Mouse (Mus musculus) left cerebral cortex, adult 2 months (tissue): ENCODE data around the gene Hmg20a. TPM values are rescaled to one million over a fixed set of nuclear protein-coding genes. Genes with fewer than 3 reads are reported as not detected.

Source experiments
- DNase-seq, 2 experiments: peaks; one replicate each; pipeline ENCODE4 v3.0.0; 2021 to 2022; ENCODE audit warnings: low spot score in 2 of 2, mixed read lengths in 1 of 2; ENCODE audit errors: extremely low spot score in 1 of 2
- H3K27ac ChIP-seq: fragments of 200-600 bp; 2 replicates; pipeline ENCODE4 v1.8.1; 2022
- H3K4me3 ChIP-seq: fragments of 200-600 bp; 2 replicates; pipeline ENCODE4 v1.8.1; 2022
- CTCF ChIP-seq: fragments of 200-600 bp; IDR thresholded peaks from 2 replicates; pipeline ENCODE4 v1.8.1; 2022; ENCODE audit warnings: antibody characterized with exemption, mild to moderate bottlenecking, moderate library complexity
- intact Hi-C: fragments of 180-260 bp; cut with DNase I; formaldehyde crosslinking; loops from one replicate; pipeline ENCODE4 v1.15.1; 2025
- total RNA-seq, 2 experiments: library from RNA; stranded (reverse); gene quantifications; 2 replicates each; pipeline ENCODE4 v1.2.3; 2021

Gene Hmg20a
- total RNA-seq, 2 experiments from 2014 or later, result 66.1 to 70.1 TPM

DNA sequence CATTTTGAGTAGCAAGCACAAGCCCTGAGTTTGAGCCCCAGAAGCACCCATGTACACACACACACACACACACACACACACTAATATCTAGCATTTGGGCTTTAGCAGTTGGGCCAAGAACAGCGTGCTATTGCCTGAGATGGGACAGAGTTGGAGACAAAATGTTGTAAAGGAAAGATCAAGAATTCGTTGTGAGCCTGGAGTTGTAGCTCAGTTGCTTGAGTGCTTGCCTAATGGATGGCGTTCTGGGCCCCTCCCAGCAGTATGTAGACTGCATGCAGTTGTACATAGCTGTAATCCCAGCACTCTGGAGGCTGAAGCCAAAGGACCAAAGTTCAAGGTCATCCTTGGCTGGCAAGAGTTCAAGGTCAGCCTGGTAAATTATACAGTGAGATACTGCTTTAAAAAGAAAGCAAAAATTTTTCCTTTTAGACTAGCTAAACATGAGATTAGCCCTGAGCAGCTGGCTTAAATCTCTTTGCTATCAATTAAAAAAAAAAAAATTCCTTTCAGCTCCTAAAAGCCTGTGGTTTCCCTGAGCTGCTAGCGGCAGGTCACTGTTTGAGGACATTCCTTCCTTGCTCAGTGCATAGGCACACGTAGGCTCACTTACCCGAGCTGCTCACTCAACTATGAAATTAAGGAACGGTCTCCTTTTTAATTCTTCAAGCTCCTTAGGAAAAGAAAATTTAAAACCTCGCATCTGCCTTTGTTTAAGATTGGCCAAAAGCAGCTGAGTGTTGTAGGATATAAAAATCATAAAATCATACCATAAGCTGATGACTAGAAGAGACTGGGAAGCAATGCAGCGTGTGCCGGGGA is 83.5 kb downstream of the Hmg20a start:
- Histone ChIP-seq H3K4me3 (peak overlapping the region; percentile 22; the same call in 1 of the 2 replicates), H3K27ac (peak overlapping the region; percentile 70)
- DNase-seq, result no peak
- intact Hi-C loops, result no loop called here
- no peak for TF ChIP-seq CTCF

DNA sequence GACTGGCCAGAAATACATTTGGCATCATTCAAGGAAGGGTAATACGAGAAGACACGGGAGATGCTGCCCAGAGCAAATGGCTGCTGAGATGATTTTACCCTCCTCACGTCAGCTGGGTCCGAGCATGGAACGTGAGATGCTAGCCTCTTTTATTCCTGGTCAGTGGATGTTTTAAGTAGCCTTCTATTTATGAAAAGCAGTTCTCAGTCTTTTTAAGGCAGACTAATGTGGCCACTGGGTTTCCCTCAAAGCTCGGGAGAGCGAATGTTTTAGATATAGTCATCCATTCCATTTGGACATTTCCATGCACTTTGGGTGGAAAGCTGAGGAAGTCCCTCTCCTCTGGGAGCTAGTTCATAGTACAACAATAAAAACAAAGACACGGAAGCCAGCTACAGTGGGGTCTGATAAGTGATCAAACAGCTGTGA is 84.1 kb downstream of the Hmg20a start:
- intact Hi-C loops, result no loop called here
- Histone ChIP-seq H3K27ac (peak overlapping the region; percentile 70), H3K4me3 (peak overlapping the region; percentile 22; the same call in 1 of the 2 replicates)
- no peak for TF ChIP-seq CTCF
- DNase-seq, result peak in 1 of 2 experiments; percentile 16

DNA sequence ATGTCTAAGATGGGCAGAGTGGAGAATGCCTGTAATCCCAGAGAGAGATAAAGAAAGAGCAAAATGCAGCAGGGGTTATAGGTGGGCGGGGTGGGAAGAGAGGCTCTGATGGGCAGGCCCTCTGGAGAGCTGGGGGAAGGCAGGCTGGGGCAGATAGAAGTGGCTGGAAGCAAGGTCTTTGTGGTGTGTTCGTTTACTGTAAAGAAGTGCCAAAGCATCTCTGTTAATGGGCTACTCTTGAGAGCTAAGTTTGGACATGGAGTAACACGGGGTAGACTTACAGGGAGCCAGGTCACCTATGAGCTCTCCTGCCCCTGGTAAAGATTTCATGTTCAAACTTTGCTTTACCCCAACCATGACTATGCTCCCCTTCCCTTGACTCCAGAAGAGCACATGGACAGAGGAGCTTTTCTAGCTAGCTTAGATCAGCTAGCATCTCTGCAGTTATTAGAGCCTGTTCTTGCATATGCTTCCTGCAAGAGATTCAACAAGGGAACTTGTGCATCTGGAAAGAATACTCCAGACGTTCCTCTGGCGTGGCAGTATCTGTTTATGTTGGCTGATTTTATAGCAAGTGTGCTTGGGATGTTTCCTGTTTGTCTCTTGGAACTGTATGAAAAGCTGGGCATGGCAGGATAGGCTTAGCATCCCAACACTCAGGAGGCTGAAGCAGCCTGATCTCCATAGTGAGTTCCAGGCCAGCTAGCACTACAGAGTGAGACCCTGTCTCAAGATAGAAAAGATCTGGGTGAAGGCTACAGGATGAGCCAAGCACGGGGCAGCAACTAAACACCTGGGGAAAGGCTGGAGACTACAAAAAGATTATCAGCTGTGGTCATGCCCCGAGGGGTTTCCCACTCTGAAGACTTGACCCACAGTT is 85.5 kb downstream of the Hmg20a start:
- Histone ChIP-seq H3K4me3 (no peak overlapping the region), H3K27ac (no peak overlapping the region)
- no peak for DNase-seq
- no peak for TF ChIP-seq CTCF
- intact Hi-C loops, result no loop called here

DNA sequence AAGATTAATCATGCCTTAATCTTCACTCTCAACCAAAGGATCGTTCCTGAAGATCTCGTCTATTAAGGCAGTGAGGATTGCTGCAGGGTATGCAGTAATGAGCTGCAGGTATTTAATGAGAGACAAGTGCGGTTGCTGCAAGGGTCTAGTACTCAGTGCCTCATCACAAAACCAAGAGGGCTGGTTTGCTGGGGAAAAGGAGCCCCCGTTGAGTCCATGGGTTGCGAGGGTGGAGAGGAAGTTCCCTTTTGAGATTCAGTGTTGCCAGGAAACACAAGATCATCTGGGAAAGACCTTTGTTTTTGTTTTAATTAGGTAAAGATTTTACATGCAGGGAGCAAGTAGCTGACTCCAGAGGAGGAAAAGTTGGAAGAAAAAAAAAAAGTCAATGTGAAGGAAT is 86.1 kb downstream of the Hmg20a start:
- H3K27ac ChIP-seq, result no peak overlapping the region
- no peak for DNase-seq
- intact Hi-C loops, result no loop called here
- no peak overlapping the region for H3K4me3 ChIP-seq
- no peak for TF ChIP-seq CTCF

DNA sequence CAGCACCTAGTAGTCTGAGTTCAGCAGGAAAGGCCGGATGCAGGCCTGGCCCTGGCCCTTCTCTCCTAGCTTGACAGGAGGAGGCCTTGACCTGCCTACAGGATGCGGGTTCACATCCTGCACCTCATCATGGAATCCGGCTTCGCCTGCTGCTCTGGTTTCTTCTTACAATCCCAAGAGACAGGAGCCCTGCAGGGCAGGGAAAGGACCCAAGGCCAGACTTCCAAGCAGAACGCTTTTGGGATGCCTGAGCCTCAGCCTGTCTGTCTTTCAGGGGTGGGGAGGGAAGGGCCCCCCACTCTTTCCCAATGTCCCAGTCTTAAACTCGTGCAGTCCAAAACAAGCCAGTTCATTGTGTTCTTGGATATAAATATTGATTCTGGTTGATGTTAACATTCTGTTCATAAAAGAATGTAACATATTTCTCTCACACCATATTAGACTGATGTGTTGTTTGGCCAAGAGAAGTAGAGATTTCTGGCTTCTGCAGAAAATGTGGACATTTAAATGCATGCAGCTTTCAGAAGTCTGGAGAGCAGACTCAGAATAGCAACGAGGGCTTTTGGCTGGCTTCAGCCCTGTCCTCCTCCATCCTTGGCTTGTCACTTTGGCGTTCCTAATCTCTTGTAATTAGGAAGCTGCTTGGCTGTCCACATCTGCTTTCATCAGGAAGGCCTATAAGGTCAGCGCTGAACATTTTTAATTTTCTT is 86.8 kb downstream of the Hmg20a start:
- Histone ChIP-seq H3K4me3 (no peak overlapping the region), H3K27ac (peak overlapping the region; percentile 98)
- no peak for TF ChIP-seq CTCF
- intact Hi-C loops, result no loop called here
- DNase-seq, result no peak

DNA sequence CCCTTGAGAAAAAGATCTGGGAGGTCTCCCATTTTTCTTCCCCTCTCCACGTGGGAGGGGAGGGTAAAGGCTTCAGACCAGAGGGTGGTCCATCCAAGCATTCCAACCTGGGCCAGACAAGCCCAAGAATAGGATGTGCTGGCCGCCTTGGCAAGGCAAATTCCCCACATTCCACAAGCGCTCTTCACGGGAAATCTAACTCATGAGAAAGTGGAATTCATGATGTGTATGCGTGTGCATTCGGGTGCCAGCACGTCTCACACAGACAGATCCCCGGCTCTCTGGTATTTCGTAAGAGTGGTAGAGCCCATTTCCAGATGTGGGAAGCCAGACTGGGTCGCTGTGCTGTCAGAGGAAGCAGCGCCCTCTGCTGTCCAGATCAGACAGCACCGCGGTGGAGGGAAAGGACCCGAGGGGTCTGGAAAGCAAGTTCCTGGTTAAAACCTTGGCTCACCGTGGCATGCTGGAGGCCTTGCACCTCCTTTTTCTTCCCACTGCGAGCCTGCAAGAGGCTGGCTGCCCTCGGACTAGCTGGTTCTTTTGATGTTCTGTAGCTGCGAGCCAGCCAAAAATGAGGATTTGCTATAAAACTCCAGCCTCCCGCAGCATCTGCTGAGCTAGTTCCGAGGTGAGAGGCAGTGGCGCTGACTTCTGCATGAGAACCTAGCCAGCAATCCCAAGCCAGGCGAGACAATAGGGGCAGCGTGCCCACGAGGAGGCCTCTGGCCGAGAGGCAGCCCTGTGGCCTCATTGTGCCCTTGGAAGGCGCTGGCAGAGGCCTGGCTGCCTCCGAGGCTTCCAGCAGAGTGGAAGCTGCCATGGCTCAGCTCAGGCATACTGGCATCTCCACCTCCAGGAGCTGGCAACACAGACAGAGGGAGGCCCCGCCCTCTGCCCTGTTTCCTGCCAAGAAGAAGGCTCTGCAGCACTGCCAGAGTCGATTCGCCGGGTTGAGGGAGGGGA is 87.7 kb downstream of the Hmg20a start:
- intact Hi-C loops, result loop anchor here (1.0 to 2.0 kb wide), 5 partner anchors 45 to 293 kb away; partner anchors contain the start of genes Hmg20a and Peak1
- peak; percentile 96 for TF ChIP-seq CTCF
- peak overlapping the region; percentile 43 for H3K4me3 ChIP-seq
- peak overlapping the region; percentile 98 for H3K27ac ChIP-seq
- DNase-seq, result peak; percentile 88 to 91

DNA sequence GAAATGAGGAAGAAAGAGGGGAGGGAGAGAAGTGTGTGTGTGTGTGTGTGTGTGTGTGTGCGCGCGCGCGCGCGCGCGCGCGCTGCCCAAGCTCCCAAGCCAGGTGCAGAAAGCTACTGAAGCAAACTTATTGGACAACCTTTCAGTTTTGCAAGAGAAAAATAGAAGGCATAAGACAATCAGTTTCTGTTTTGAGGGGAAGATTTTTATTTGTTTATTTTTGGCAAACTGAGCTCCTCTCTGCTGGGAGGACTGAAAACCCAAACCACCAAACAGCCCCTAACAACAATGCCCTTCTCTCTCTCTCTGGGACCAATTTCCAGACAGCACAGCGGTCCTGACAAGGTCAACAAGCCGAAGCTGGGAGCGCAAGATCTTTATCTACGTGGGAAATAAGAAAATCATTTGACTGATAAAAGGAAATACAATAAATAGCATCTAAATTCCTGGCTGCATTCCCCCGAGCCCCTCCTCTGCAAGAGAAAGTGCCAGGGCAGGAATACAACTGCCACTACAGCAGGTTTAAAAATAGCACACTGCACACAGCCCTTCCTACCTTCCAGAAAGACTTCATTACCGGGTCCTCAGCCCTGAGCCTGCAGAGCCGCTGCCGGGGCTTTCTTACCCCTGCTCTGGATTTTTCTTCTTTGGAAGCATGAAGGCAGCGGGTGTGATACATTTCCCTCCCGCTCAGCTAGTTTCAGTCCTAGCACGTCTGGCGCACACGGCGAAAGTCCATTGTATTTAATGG is 88.7 kb downstream of the Hmg20a start:
- no peak for TF ChIP-seq CTCF
- no peak for DNase-seq
- peak overlapping the region; percentile 98 for H3K27ac ChIP-seq
- intact Hi-C loops, result loop anchor here (1.0 to 2.0 kb wide), 5 partner anchors 45 to 294 kb away; partner anchors contain the start of genes Hmg20a and Peak1
- H3K4me3 ChIP-seq, result peak overlapping the region; percentile 43

DNA sequence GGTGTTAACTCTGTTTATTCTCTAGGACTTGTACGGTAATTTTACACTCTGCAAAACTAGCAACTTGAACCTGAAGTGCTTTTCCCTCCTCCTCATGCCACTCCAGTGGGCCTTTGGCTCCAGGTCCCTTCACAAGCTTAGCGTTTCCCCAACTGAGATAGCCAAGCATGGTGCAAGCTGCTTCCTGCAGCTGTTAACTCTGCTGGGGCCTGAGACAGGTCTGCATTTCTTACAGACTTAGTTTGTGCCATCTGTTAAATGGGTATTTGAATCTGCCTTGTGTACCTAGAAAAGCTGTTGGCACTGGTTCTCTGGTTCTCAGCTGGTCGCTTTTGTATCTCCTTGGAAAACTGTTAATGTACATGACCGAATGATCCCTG is 89.3 kb downstream of the Hmg20a start:
- no peak for TF ChIP-seq CTCF
- DNase-seq, result no peak
- intact Hi-C loops, result loop anchor here (2.0 kb wide), 1 partner anchor 47 kb away; no protein-coding TSS in a partner anchor
- H3K4me3 ChIP-seq, result peak overlapping the region; percentile 43
- peak overlapping the region; percentile 98 for H3K27ac ChIP-seq

DNA sequence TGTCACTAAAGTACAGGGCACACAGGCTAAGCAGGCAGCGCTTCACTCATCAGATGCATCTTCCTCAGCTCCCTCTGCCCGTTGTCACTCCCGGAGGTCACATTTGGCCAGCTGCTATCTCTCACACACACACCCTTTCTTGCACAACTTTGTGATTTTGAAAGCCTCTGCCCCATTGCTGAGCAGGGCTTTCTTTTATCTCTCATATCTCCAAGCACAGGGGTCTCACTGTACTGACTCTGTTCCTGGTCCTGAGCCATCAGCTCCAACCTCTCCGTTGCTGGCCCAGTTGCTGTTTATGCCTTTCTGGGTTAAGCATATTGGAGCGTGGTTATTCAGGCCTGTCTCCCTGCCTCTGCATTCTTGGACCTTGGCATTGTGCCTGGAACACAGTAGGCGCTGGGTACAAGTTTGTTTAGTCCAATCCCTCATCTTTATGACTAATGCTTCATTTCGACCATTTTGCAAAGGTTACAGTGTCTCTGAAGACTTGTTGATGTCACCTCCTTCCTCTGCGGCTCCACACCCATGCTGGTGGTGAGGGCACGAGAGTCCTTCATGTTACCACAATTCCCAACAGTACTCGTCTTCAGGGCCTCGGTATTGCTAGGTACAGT is 90.5 kb downstream of the Hmg20a start:
- Histone ChIP-seq H3K4me3 (no peak overlapping the region), H3K27ac (no peak overlapping the region)
- DNase-seq, result no peak
- no peak for TF ChIP-seq CTCF
- intact Hi-C loops, result no loop called here

DNA sequence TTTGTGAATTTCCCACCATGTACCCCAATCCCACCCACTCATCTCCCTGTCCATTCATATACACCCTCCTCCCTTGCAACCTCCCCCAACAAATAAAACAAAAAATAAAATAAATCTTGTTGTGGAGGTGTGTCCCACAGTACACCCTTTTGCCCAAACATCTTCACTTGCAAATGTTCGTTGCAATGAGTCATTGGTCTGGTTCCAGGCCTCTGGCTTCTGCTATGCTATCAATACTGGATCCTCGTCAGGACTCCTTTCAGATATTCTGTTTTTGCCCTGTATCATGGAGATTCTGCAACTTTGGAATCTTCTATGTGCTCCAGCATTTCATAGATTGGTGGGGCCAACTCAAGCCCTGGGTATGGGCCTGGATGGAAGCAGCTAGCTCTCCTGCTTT is 91.9 kb downstream of the Hmg20a start:
- Histone ChIP-seq H3K27ac (no peak overlapping the region), H3K4me3 (no peak overlapping the region)
- TF ChIP-seq CTCF, result no peak
- intact Hi-C loops, result no loop called here
- DNase-seq, result no peak
